In genomic region chr1:83847992-83848391, GRCm38 (mm10) we compare ENCODE assay signal across 35 mouse cellular contexts.
"Had no signal": no experiment of that assay in that cellular context is flagged by ENCODE, and none has a peak within 500 bp of the region (broad histone marks: within the 10 kb centered on the region; RNA-seq: fewer than 3 reads in every experiment).

No protein-coding gene starts in this region.

- ATAC-seq: hindbrain, embryonic 16.5 days; hindbrain, postnatal 0 days; inflammation-experienced regulatory T-cells, adult 6 months; intestine, embryonic 15.5 days; intestine, embryonic 16.5 days; intestine, postnatal 0 days had no signal

- H3K9me3 ChIP-seq: heart, embryonic 10.5 days; heart, embryonic 12.5 days; heart, embryonic 13.5 days; heart, embryonic 15.5 days; hindbrain, embryonic 10.5 days; hindbrain, embryonic 12.5 days; hindbrain, embryonic 13.5 days; hindbrain, embryonic 15.5 days; intestine, embryonic 15.5 days; kidney, embryonic 15.5 days had no signal

- H3K4me3 ChIP-seq: heart, embryonic 10.5 days; heart, embryonic 12.5 days; heart, embryonic 13.5 days; heart, embryonic 15.5 days; hindbrain, embryonic 10.5 days; hindbrain, embryonic 12.5 days; hindbrain, embryonic 13.5 days; hindbrain, embryonic 15.5 days; intestine, embryonic 15.5 days; kidney, embryonic 15.5 days; layer of hippocampus, adult 2 months had no signal

- DNase-seq: heart, postnatal 10 days; heart, postnatal 14 days; heart, postnatal 36 days; heart, postnatal 4 days; kidney, adult 11 months; kidney, adult 18-20 months; kidney, adult 2 months; kidney, adult 8-10 months; kidney, adult 9 months; kidney, postnatal 10 days; kidney, postnatal 14 days; kidney, postnatal 25 days; kidney, postnatal 36 days; kidney, postnatal 4 days; layer of hippocampus, adult 9-11 months; layer of hippocampus, postnatal 36 days had no signal

- H3K27me3 ChIP-seq: heart, embryonic 12.5 days; heart, embryonic 13.5 days; heart, embryonic 15.5 days; hindbrain, embryonic 12.5 days; hindbrain, embryonic 13.5 days; hindbrain, embryonic 15.5 days; intestine, embryonic 15.5 days; kidney, embryonic 15.5 days had no signal

- H3K9ac ChIP-seq: heart, embryonic 12.5 days; heart, embryonic 13.5 days; heart, embryonic 15.5 days; hindbrain, embryonic 12.5 days; hindbrain, embryonic 13.5 days; hindbrain, embryonic 14.5 days; hindbrain, embryonic 15.5 days; intestine, embryonic 15.5 days; kidney, embryonic 15.5 days had no signal

- H3K4me2 ChIP-seq: heart, embryonic 11.5 days; heart, embryonic 12.5 days; heart, embryonic 13.5 days; heart, embryonic 15.5 days; hindbrain, embryonic 12.5 days; hindbrain, embryonic 13.5 days; hindbrain, embryonic 14.5 days; hindbrain, embryonic 15.5 days; intestine, embryonic 15.5 days; kidney, embryonic 15.5 days had no signal

- H3K27ac ChIP-seq: heart, embryonic 10.5 days; heart, embryonic 13.5 days; heart, embryonic 15.5 days; hindbrain, embryonic 10.5 days; hindbrain, embryonic 12.5 days; hindbrain, embryonic 13.5 days; hindbrain, embryonic 14.5 days; hindbrain, embryonic 15.5 days; hindbrain, postnatal 0 days; intestine, embryonic 15.5 days; kidney, embryonic 15.5 days; kidney, postnatal 0 days; layer of hippocampus, adult 2 months had no signal

- H3K4me1 ChIP-seq: heart, embryonic 10.5 days; heart, embryonic 12.5 days; heart, embryonic 13.5 days; heart, embryonic 15.5 days; hindbrain, embryonic 10.5 days; hindbrain, embryonic 12.5 days; hindbrain, embryonic 13.5 days; hindbrain, embryonic 15.5 days; intestine, embryonic 15.5 days; kidney, embryonic 15.5 days had no signal

- H3K36me3 ChIP-seq: heart, embryonic 10.5 days; heart, embryonic 12.5 days; heart, embryonic 13.5 days; heart, embryonic 15.5 days; hindbrain, embryonic 10.5 days; hindbrain, embryonic 12.5 days; hindbrain, embryonic 13.5 days; hindbrain, embryonic 15.5 days; intestine, embryonic 15.5 days; kidney, embryonic 15.5 days had no signal
